Mouse (Mus musculus) neural tube, embryonic 15.5 days (tissue): Measurements from ENCODE around the gene Ttc37. TPM values are rescaled to one million over a fixed set of nuclear protein-coding genes. Genes with fewer than 3 reads are reported as not detected.

Experiments
- ATAC-seq: fragments of 200-750 bp; cut with Nextera tagmentation; 2 replicates; pipeline ENCODE4 v1.8.0; 2017; ENCODE audit warnings: mild to moderate bottlenecking, moderate TSS enrichment, moderate library complexity; ENCODE audit not compliant: low FRiP score
- H3K27ac ChIP-seq: fragments of 300-500 bp; sonication (generic); replicated peaks from 2 replicates; pipeline ENCODE4 v1.5.1; 2015; ENCODE audit warnings: mild to moderate bottlenecking, inconsistent platforms
- H3K27me3 ChIP-seq: fragments of 300-500 bp; sonication (generic); replicated peaks from 2 replicates; pipeline ENCODE4 v1.6.1; 2015; ENCODE audit warnings: inconsistent platforms
- H3K36me3 ChIP-seq: fragments of 300-500 bp; sonication (generic); 2 replicates; pipeline ENCODE4 v1.6.1; 2015; ENCODE audit warnings: inconsistent platforms
- H3K4me1 ChIP-seq: fragments of 300-500 bp; sonication (generic); 2 replicates; pipeline ENCODE4 v1.6.1; 2015; ENCODE audit warnings: inconsistent platforms
- H3K4me2 ChIP-seq: fragments of 300-500 bp; sonication (generic); 2 replicates; pipeline ENCODE4 v1.6.1; 2015; ENCODE audit warnings: inconsistent platforms, mild to moderate bottlenecking, moderate library complexity
- H3K4me3 ChIP-seq: fragments of 300-500 bp; sonication (generic); replicated peaks from 2 replicates; pipeline ENCODE4 v1.5.1; 2015; ENCODE audit warnings: mild to moderate bottlenecking, inconsistent platforms
- H3K9ac ChIP-seq: fragments of 300-500 bp; sonication (generic); replicated peaks from 2 replicates; pipeline ENCODE4 v1.6.1; 2015; ENCODE audit warnings: mild to moderate bottlenecking, inconsistent platforms
- H3K9me3 ChIP-seq: fragments of 300-500 bp; sonication (generic); replicated peaks from 2 replicates; pipeline ENCODE4 v1.6.1; 2016; ENCODE audit warnings: inconsistent platforms
- WGBS: fragments of 180-500 bp; shearing (Covaris S2); methylation state at CpG from one replicate; pipeline ENCODE4 v1.1.7; 2015; ENCODE audit warnings: mixed read lengths; 5-methylcytosine and 5-hydroxymethylcytosine counted together
- polyA plus RNA-seq: library from polyadenylated mRNA; unstranded; fragments of >200 nt; fragmentation: Nextera tagmentation; extraction: Ambion mirVana; gene quantifications from 2 replicates; pipeline ENCODE4 v1.2.1, GENCODE M21; 2015

The Ttc37 gene
- polyA plus RNA-seq, result 9.0 and 9.1 TPM in 2 replicates

- H3K4me3 ChIP-seq, result peak within 1 kb of the TSS; percentile 73
- peak within 1 kb of the TSS; percentile 66 for H3K4me2 ChIP-seq
- peak within 1 kb of the TSS; percentile 79 for H3K27ac ChIP-seq
- H3K9ac ChIP-seq, result peak within 1 kb of the TSS; percentile 59
- peaks cover 7% of the 10 kb centered on the region for H3K36me3 ChIP-seq
- H3K27me3 ChIP-seq, result no peaks in the 10 kb centered on the region
- peak; percentile 98 for ATAC-seq
- WGBS, result under 1% methylated on average over 34 of the region's 34 CpGs
- H3K9me3 ChIP-seq, result no peaks in the 10 kb centered on the region
- H3K4me1 ChIP-seq, result peaks cover 7% of the 10 kb centered on the region
Observed at GRCm38 (mm10) chr13:76098493-76099303, at the start of gene Ttc37, which contains the start of gene Arsk. TSS of gene Ttc37 (plus strand) at chr13:76098734. TSS of gene Arsk (minus strand) at chr13:76098660.

- under 1% methylated on average over 58 of the region's 59 CpGs for WGBS
Observed at GRCm38 (mm10) chr13:76055391-76056232, 42.9 kb upstream of the Ttc37 start.

GRCm38 (mm10) chr13:76056261-76056724 lies 42.2 kb upstream of the Ttc37 start:
- H3K9me3 ChIP-seq, result no peaks in the 10 kb centered on the region
- under 1% methylated on average over 34 of the region's 34 CpGs for WGBS
- peaks cover 17% of the 10 kb centered on the region for H3K4me1 ChIP-seq
- H3K4me3 ChIP-seq, result peak overlapping the region; percentile 51
- peaks cover 26% of the 10 kb centered on the region for H3K27me3 ChIP-seq
- H3K9ac ChIP-seq, result peak overlapping the region; percentile 44
- peak overlapping the region; percentile 85 for H3K4me2 ChIP-seq
- no peaks in the 10 kb centered on the region for H3K36me3 ChIP-seq
- peak overlapping the region; percentile 42 for H3K27ac ChIP-seq
- ATAC-seq, result peak; percentile 94

More at GRCm38 (mm10) chr13:76055391-76056232, 42.9 kb upstream of the Ttc37 start:
- H3K9me3 ChIP-seq, result no peaks in the 10 kb centered on the region
- H3K36me3 ChIP-seq, result no peaks in the 10 kb centered on the region
- H3K4me2 ChIP-seq, result peak overlapping the region; percentile 85
- H3K9ac ChIP-seq, result peak overlapping the region; percentile 44
- H3K4me3 ChIP-seq, result peak overlapping the region; percentile 51
- peaks cover 26% of the 10 kb centered on the region for H3K27me3 ChIP-seq
- peaks cover 17% of the 10 kb centered on the region for H3K4me1 ChIP-seq
- peak overlapping the region; percentile 42 for H3K27ac ChIP-seq
- ATAC-seq, result peak; percentile 87

GRCm38 (mm10) chr13:76056896-76057266 lies 41.7 kb upstream of the Ttc37 start, which contains the start of gene Gpr150:
TSS of gene Gpr150 (minus strand) at chr13:76056996.
- peaks cover 17% of the 10 kb centered on the region for H3K4me1 ChIP-seq
- ATAC-seq, result no peak
- peak within 1 kb of the TSS; percentile 85 for H3K4me2 ChIP-seq
- H3K9ac ChIP-seq, result peak within 1 kb of the TSS; percentile 44
- H3K27me3 ChIP-seq, result peaks cover 26% of the 10 kb centered on the region
- H3K36me3 ChIP-seq, result no peaks in the 10 kb centered on the region
- no peaks in the 10 kb centered on the region for H3K9me3 ChIP-seq
- 14% methylated on average over 10 of the region's 10 CpGs for WGBS
- H3K4me3 ChIP-seq, result peak within 1 kb of the TSS; percentile 51
- H3K27ac ChIP-seq, result peak within 1 kb of the TSS; percentile 42

- no peak overlapping the region for H3K9ac ChIP-seq
- no peak for ATAC-seq
- peaks cover 17% of the 10 kb centered on the region for H3K4me1 ChIP-seq
- peak overlapping the region; percentile 51; the same call in 1 of the 2 replicates for H3K4me3 ChIP-seq
- H3K4me2 ChIP-seq, result peak overlapping the region; percentile 85
- WGBS, result 64% methylated on average over 10 of the region's 10 CpGs
- no peaks in the 10 kb centered on the region for H3K9me3 ChIP-seq
- no peak overlapping the region for H3K27ac ChIP-seq
- peaks cover 26% of the 10 kb centered on the region for H3K27me3 ChIP-seq
- no peaks in the 10 kb centered on the region for H3K36me3 ChIP-seq
Observed at GRCm38 (mm10) chr13:76057267-76058069, 41.1 kb upstream of the Ttc37 start.

GRCm38 (mm10) chr13:76059591-76059990 lies 38.9 kb upstream of the Ttc37 start:
- no peaks in the 10 kb centered on the region; the same call in 1 of the 2 replicates for H3K36me3 ChIP-seq
- H3K27me3 ChIP-seq, result peaks cover 11% of the 10 kb centered on the region
- no peak for ATAC-seq
- peaks cover 17% of the 10 kb centered on the region for H3K4me1 ChIP-seq
- H3K27ac ChIP-seq, result no peak overlapping the region
- no peaks in the 10 kb centered on the region for H3K9me3 ChIP-seq
- no peak overlapping the region for H3K4me2 ChIP-seq
- no peak overlapping the region for H3K9ac ChIP-seq
- H3K4me3 ChIP-seq, result no peak overlapping the region
- 91% methylated on average over 4 of the region's 4 CpGs for WGBS

GRCm38 (mm10) chr13:76062126-76062525 lies 36.4 kb upstream of the Ttc37 start:
- H3K27me3 ChIP-seq, result peaks cover 5% of the 10 kb centered on the region
- no peak overlapping the region for H3K27ac ChIP-seq
- H3K4me3 ChIP-seq, result no peak overlapping the region
- H3K9ac ChIP-seq, result no peak overlapping the region
- H3K9me3 ChIP-seq, result no peaks in the 10 kb centered on the region
- no peak for ATAC-seq
- H3K4me1 ChIP-seq, result no peaks in the 10 kb centered on the region
- no peak overlapping the region for H3K4me2 ChIP-seq
- no peaks in the 10 kb centered on the region; the same call in 1 of the 2 replicates for H3K36me3 ChIP-seq
- 95% methylated on average over 3 of the region's 3 CpGs for WGBS

GRCm38 (mm10) chr13:76062569-76062968 lies 36.0 kb upstream of the Ttc37 start:
- 98% methylated on average over 3 of the region's 3 CpGs for WGBS
- Histone ChIP-seq H3K36me3 (no peaks in the 10 kb centered on the region; the same call in 1 of the 2 replicates), H3K9me3 (no peaks in the 10 kb centered on the region), H3K9ac (no peak overlapping the region), H3K4me3 (no peak overlapping the region), H3K4me2 (no peak overlapping the region), H3K27me3 (peaks cover 5% of the 10 kb centered on the region), H3K4me1 (no peaks in the 10 kb centered on the region), H3K27ac (no peak overlapping the region)
- ATAC-seq, result no peak

GRCm38 (mm10) chr13:76063548-76063947 lies 35.0 kb upstream of the Ttc37 start:
- H3K36me3 ChIP-seq, result no peaks in the 10 kb centered on the region; the same call in 1 of the 2 replicates
- no peaks in the 10 kb centered on the region for H3K4me1 ChIP-seq
- no peak overlapping the region for H3K4me3 ChIP-seq
- ATAC-seq, result no peak
- no peaks in the 10 kb centered on the region for H3K9me3 ChIP-seq
- no peak overlapping the region for H3K4me2 ChIP-seq
- H3K27me3 ChIP-seq, result no peaks in the 10 kb centered on the region
- no peak overlapping the region for H3K27ac ChIP-seq
- WGBS, result 95% methylated on average over 4 of the region's 4 CpGs
- H3K9ac ChIP-seq, result no peak overlapping the region

- H3K36me3 ChIP-seq, result no peaks in the 10 kb centered on the region; the same call in 1 of the 2 replicates
- H3K9ac ChIP-seq, result no peak overlapping the region
- no peaks in the 10 kb centered on the region for H3K4me1 ChIP-seq
- no peaks in the 10 kb centered on the region for H3K9me3 ChIP-seq
- H3K27me3 ChIP-seq, result no peaks in the 10 kb centered on the region
- no peak overlapping the region for H3K4me3 ChIP-seq
- no peak overlapping the region for H3K27ac ChIP-seq
- WGBS, result 85% methylated on average over 13 of the region's 13 CpGs
- H3K4me2 ChIP-seq, result no peak overlapping the region
- no peak for ATAC-seq
Observed at GRCm38 (mm10) chr13:76064363-76064945, 34.1 kb upstream of the Ttc37 start.
